Mouse (Mus musculus) adrenal gland, postnatal 14 days (tissue): ENCODE measurements around the gene Setdb2. TPM values are rescaled to one million over a fixed set of nuclear protein-coding genes. Genes with fewer than 3 reads are reported as not detected.
A peak's percentile ranks its signal among the peaks of the same experiment; 100 is the strongest.

Experiments
- DNase-seq: peaks from one replicate; pipeline ENCODE4 v3.0.0; 2021; ENCODE audit warnings: mixed read lengths
- total RNA-seq: library from RNA; stranded (reverse); gene quantifications from 2 replicates; pipeline ENCODE4 v1.2.3, GENCODE M21; 2021

The Setdb2 gene
- total RNA-seq, 1 experiment from 2014 or later: 12.7 TPM

GRCm38 (mm10) chr14:59370348-59371068, 70.2 kb downstream of the Setdb2 start:
- no peak for DNase-seq

GRCm38 (mm10) chr14:59366386-59367105, 74.1 kb downstream of the Setdb2 start:
- DNase-seq: no peak

GRCm38 (mm10) chr14:59365244-59365644, 75.4 kb downstream of the Setdb2 start, which contains the start of gene Phf11d:
Phf11d (minus strand) TSS chr14:59365470.
- peak; percentile 22 for DNase-seq

Other genes with a start within 250 kb of the Setdb2 start
- 25.5 and 32.2 TPM in 2 replicates for gene Rcbtb1, start 239.7 kb downstream of the Setdb2 start, total RNA-seq
- not detected in 2 replicates for gene Gm6904, start 180.7 kb downstream of the Setdb2 start, total RNA-seq
- gene Phf11a, start 143.4 kb downstream of the Setdb2 start, total RNA-seq: 0.37 and 0.56 TPM in 2 replicates
- 0.82 and 3.0 TPM in 2 replicates for gene Phf11b, start 99.5 kb downstream of the Setdb2 start, total RNA-seq
- gene Phf11d, start 75.4 kb downstream of the Setdb2 start, total RNA-seq: 4.1 and 6.5 TPM in 2 replicates
- 0.96 and 1.3 TPM in 2 replicates for gene Phf11c, start 45.5 kb downstream of the Setdb2 start, total RNA-seq
- 34.5 and 42.0 TPM in 2 replicates for gene Cab39l, start 88 bp upstream of the Setdb2 start, total RNA-seq
- 56.4 and 70.4 TPM in 2 replicates for gene Cdadc1, start 157.1 kb upstream of the Setdb2 start, total RNA-seq
- gene Shisa2, start 184.4 kb upstream of the Setdb2 start, total RNA-seq: 2.4 and 2.8 TPM in 2 replicates